Mouse (Mus musculus): ENCODE measurements at regions not wholly inside any gene's neighbourhood (a gene's known extent, or its start where the extent isn't known, plus 50 kb on each side); places are given as distances from the start of the nearest gene placed in this dataset.

- H3K4me1 ChIP-seq, result no peaks in the 10 kb centered on the region
- 93% methylated on average over 3 of the region's 3 CpGs for WGBS
- H3K27ac ChIP-seq, result no peak overlapping the region
- H3K36me3 ChIP-seq, result no peaks in the 10 kb centered on the region
- ATAC-seq (ENCODE audit: borderline replicate concordance, extremely low read depth, low FRiP score, low TSS enrichment), result no peak
- no peak overlapping the region for H3K4me3 ChIP-seq
- H3K9me3 ChIP-seq, result no peaks in the 10 kb centered on the region
- H3K9ac ChIP-seq, result no peak overlapping the region
- H3K4me2 ChIP-seq, result no peak overlapping the region
- no peaks in the 10 kb centered on the region for H3K27me3 ChIP-seq
Measured at GRCm38 (mm10) chr10:99609420-99609819, 150.0 kb downstream of the Csl start.

- H3K4me1 ChIP-seq, result no peaks in the 10 kb centered on the region
Measured at GRCm38 (mm10) chr10:99610890-99611289, 148.6 kb downstream of the Csl start.

GRCm38 (mm10) chr10:99614392-99615249 lies 144.8 kb downstream of the Csl start:
- H3K4me1 ChIP-seq, result no peaks in the 10 kb centered on the region
- no peaks in the 10 kb centered on the region for H3K36me3 ChIP-seq
- H3K27me3 ChIP-seq, result no peaks in the 10 kb centered on the region

More at GRCm38 (mm10) chr10:99610890-99611289, 148.6 kb downstream of the Csl start:
- no peak overlapping the region for H3K4me2 ChIP-seq
- H3K27ac ChIP-seq, result no peak overlapping the region
- H3K9me3 ChIP-seq, result no peaks in the 10 kb centered on the region
- H3K4me3 ChIP-seq, result no peak overlapping the region
- H3K27me3 ChIP-seq, result no peaks in the 10 kb centered on the region
- 83% methylated on average over 4 of the region's 4 CpGs for WGBS
- ATAC-seq (ENCODE audit: borderline replicate concordance, extremely low read depth, low FRiP score, low TSS enrichment), result no peak
- no peaks in the 10 kb centered on the region for H3K36me3 ChIP-seq
- no peak overlapping the region for H3K9ac ChIP-seq

DNA sequence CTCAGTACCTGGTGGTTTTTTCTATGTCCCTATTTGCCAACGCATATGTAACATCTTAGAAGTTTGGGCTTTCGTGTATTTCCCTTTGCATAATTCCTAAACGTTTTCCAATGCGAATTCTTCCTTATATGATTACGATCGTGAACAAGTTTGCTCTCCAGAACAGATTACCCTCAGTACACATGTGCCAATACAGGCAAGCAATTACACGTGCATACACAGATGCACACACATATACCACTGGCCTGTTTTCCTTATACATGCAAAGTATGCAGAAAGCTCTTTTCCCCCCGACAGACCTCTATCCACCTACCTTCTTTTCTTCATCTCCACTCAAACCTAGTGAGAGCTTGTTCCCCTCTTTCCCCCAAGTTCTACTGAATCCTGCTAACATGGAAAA lies 144.1 kb downstream of the Csl start:
- no peaks in the 10 kb centered on the region for H3K4me1 ChIP-seq
- H3K36me3 ChIP-seq, result no peaks in the 10 kb centered on the region
- no peaks in the 10 kb centered on the region for H3K9me3 ChIP-seq
- ATAC-seq (ENCODE audit: borderline replicate concordance, extremely low read depth, low FRiP score, low TSS enrichment), result no peak
- no peaks in the 10 kb centered on the region for H3K27me3 ChIP-seq
- H3K27ac ChIP-seq, result no peak overlapping the region
- no peak overlapping the region for H3K9ac ChIP-seq
- no peak overlapping the region for H3K4me3 ChIP-seq
- H3K4me2 ChIP-seq, result no peak overlapping the region
- WGBS, result 79% methylated on average over 8 of the region's 8 CpGs

More at GRCm38 (mm10) chr10:99614392-99615249, 144.8 kb downstream of the Csl start:
- Histone ChIP-seq H3K4me3 (no peak overlapping the region), H3K27ac (no peak overlapping the region), H3K9me3 (no peaks in the 10 kb centered on the region), H3K4me2 (no peak overlapping the region), H3K9ac (no peak overlapping the region)
- 45% methylated on average over 7 of the region's 7 CpGs for WGBS
- no peak for ATAC-seq (ENCODE audit: borderline replicate concordance, extremely low read depth, low FRiP score, low TSS enrichment)

DNA sequence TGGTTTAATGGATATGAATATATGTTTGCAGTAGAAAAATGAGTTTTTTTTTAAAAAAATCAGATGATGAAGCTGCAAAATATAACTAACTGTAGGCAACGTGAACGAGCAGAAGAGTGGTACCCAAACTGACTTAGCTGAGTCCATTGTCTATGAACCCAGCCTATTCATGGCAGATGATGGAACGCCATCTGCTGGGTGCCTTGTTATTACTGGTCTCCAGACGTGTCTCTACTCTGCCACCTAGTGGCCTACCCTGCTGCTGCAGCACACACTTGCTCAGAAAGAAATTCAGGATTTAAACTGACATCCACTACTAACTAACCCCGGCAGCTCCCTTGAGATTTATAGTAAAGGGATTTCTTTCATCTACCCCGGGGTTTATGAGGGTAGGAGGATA lies 143.7 kb downstream of the Csl start:
- no peaks in the 10 kb centered on the region for H3K9me3 ChIP-seq
- no peak for ATAC-seq (ENCODE audit: borderline replicate concordance, extremely low read depth, low FRiP score, low TSS enrichment)

GRCm38 (mm10) chr10:99617623-99618022 lies 141.8 kb downstream of the Csl start:
- H3K36me3 ChIP-seq, result no peaks in the 10 kb centered on the region
- H3K27me3 ChIP-seq, result no peaks in the 10 kb centered on the region
- H3K4me2 ChIP-seq, result no peak overlapping the region
- H3K4me3 ChIP-seq, result no peak overlapping the region
- no peaks in the 10 kb centered on the region for H3K4me1 ChIP-seq
- WGBS, result 76% methylated on average over 3 of the region's 3 CpGs
- no peak for ATAC-seq (ENCODE audit: borderline replicate concordance, extremely low read depth, low FRiP score, low TSS enrichment)
- H3K9ac ChIP-seq, result no peak overlapping the region
- H3K9me3 ChIP-seq, result no peaks in the 10 kb centered on the region
- no peak overlapping the region for H3K27ac ChIP-seq

More for the DNA sequence above, 143.7 kb downstream of the Csl start:
- WGBS, result 13% methylated on average over 6 of the region's 6 CpGs
- Histone ChIP-seq H3K36me3 (no peaks in the 10 kb centered on the region), H3K9ac (no peak overlapping the region), H3K4me2 (no peak overlapping the region), H3K4me3 (no peak overlapping the region), H3K27ac (no peak overlapping the region), H3K4me1 (no peaks in the 10 kb centered on the region), H3K27me3 (no peaks in the 10 kb centered on the region)

GRCm38 (mm10) chr10:99619421-99620151 lies 139.9 kb downstream of the Csl start:
- Histone ChIP-seq H3K9ac (0 out of 2 replicates have a peak overlapping the region, but pooled peaks have one; percentile 5), H3K4me3 (peak overlapping the region; percentile 29), H3K27ac (no peak overlapping the region), H3K4me1 (no peaks in the 10 kb centered on the region), H3K27me3 (no peaks in the 10 kb centered on the region), H3K9me3 (no peaks in the 10 kb centered on the region), H3K4me2 (peak overlapping the region; percentile 54), H3K36me3 (no peaks in the 10 kb centered on the region)
- 43% methylated on average over 18 of the region's 18 CpGs for WGBS
- peak; percentile 74; the same call in 1 of the 2 replicates for ATAC-seq (ENCODE audit: borderline replicate concordance, extremely low read depth, low FRiP score, low TSS enrichment)

- no peak for ATAC-seq (ENCODE audit: borderline replicate concordance, extremely low read depth, low FRiP score, low TSS enrichment)
Measured at GRCm38 (mm10) chr10:99620489-99620888, 139.0 kb downstream of the Csl start.

DNA sequence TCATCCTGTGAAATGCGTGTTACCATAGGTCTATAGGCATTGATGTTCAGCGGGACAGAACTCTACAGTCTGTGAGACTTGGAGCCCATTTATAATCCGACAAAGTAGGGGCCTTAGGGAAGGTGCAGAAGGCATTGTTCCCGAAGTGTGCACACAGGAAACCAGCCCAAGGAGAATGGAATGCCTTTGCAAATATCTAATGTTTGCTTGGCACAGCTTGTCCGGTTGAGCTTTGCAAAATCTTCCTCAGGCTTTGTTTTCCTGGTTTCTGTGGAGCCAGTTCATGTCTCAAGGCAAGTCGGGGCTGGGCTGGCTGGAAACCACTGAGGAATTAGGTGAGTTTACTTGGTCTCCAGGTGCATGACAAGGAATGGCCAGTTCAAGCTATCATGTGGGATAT lies 132.1 kb downstream of the Csl start:
- Histone ChIP-seq H3K9ac (no peak overlapping the region), H3K27me3 (no peaks in the 10 kb centered on the region), H3K36me3 (no peaks in the 10 kb centered on the region), H3K4me3 (no peak overlapping the region), H3K4me1 (no peaks in the 10 kb centered on the region), H3K9me3 (no peaks in the 10 kb centered on the region), H3K4me2 (no peak overlapping the region), H3K27ac (peak overlapping the region; percentile 46)
- 51% methylated on average over 6 of the region's 6 CpGs for WGBS
- no peak for ATAC-seq (ENCODE audit: borderline replicate concordance, extremely low read depth, low FRiP score, low TSS enrichment)

More at GRCm38 (mm10) chr10:99620489-99620888, 139.0 kb downstream of the Csl start:
- H3K27me3 ChIP-seq, result no peaks in the 10 kb centered on the region
- no peak overlapping the region for H3K4me2 ChIP-seq
- H3K4me1 ChIP-seq, result no peaks in the 10 kb centered on the region
- 82% methylated on average over 7 of the region's 7 CpGs for WGBS
- no peaks in the 10 kb centered on the region for H3K36me3 ChIP-seq
- H3K4me3 ChIP-seq, result no peak overlapping the region
- H3K9ac ChIP-seq, result no peak overlapping the region
- H3K27ac ChIP-seq, result no peak overlapping the region
- H3K9me3 ChIP-seq, result no peaks in the 10 kb centered on the region

DNA sequence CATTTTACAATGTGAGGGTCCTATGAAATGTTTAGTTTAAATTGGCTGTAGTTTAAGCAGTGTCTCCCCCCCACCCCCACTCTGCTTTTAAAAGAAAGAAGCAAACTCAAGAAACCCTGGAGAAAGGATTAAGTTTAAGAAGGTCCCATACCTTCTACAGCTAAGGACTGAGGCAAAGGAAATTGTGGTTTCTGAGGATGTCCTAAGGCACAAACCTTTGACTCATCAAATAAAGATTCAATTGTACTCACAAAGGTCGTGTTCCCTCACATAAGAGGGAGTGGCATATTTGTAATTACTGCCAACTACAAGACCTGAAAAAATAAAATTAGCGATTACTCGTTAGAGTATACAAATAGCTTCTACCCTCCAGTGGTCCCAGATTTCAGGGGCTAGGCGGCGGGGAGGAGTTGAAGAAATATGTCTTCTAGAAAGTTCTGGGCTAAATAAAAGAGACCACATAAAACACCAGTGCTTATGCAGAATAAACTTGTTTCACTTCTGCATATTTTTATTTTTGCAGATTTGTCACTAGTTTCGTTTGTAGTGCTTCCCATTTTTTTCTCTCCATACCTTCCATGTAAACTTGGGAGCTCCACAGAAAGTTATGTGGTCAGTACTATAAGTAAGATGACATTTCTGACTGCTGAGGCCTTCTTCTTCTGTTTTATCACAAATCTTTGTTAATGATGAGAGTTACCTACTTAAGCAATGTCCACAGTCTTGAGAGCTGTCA lies 127.0 kb downstream of the Csl start:
- H3K4me2 ChIP-seq, result no peak overlapping the region
- no peaks in the 10 kb centered on the region for H3K9me3 ChIP-seq
- H3K27ac ChIP-seq, result no peak overlapping the region
- WGBS, result 74% methylated on average over 6 of the region's 6 CpGs
- no peak overlapping the region for H3K4me3 ChIP-seq
- ATAC-seq (ENCODE audit: borderline replicate concordance, extremely low read depth, low FRiP score, low TSS enrichment), result no peak
- H3K36me3 ChIP-seq, result no peaks in the 10 kb centered on the region
- H3K4me1 ChIP-seq, result no peaks in the 10 kb centered on the region
- H3K27me3 ChIP-seq, result no peaks in the 10 kb centered on the region
- no peak overlapping the region for H3K9ac ChIP-seq

- Histone ChIP-seq H3K4me2 (no peak overlapping the region), H3K27me3 (no peaks in the 10 kb centered on the region), H3K4me3 (no peak overlapping the region), H3K9ac (no peak overlapping the region), H3K4me1 (0 out of 2 replicates have a peak, but pooled peaks cover 7% of the 10 kb centered on the region), H3K27ac (no peak overlapping the region), H3K36me3 (no peaks in the 10 kb centered on the region), H3K9me3 (no peaks in the 10 kb centered on the region)
- WGBS, result 76% methylated on average over 4 of the region's 4 CpGs
- no peak for ATAC-seq (ENCODE audit: borderline replicate concordance, extremely low read depth, low FRiP score, low TSS enrichment)
Measured at GRCm38 (mm10) chr10:99635796-99636195, 123.7 kb downstream of the Csl start.

Data from lung, embryonic 15.5 days (tissue).